Comparison of ENCODE assay signal across 7 mouse cellular contexts in the genomic region with DNA sequence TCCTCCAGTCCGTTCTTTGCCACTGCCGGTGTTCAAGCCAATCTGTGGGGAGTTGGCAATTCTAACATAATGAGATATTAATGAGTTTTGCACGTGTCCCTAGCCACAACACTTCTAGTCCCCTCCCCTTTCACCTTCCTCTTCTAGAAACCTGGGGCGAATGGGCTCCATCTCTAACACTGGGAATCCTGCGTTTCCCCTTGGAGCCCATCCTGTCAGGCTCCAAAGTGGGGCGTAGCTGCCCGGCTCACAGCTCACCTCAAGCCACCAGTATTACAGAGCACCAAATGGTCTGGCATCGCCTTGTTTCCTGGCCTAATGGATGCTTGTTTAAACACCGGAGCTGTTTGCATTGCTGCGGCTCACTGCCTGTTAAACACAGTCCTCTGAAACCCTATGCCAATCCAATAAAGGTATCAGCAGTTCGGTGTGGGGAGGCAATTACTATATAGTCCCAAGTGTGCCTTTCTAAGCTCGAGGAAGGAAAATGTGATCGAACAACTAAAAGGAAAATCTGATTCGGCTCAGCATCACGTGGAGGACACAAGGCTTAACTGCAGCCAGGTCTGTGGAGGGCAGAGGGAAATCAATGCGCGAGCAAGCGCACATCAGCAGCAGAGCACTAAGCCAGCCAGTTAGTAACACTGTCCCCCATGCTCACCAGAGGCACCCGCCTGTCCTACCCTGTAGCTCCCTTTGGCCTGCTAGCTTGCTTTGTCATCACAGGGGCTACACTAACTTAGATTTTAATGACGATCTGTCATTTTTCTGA.
A peak's percentile ranks its signal among the peaks of the same experiment; 100 is the strongest.
DNase-seq lines count a peak whose midpoint lies in the region; ATAC-seq and TF ChIP-seq lines count a peak whose summit lies in the region.

No protein-coding gene starts in this region.

- H3K4me3 ChIP-seq in E14TG2a.4 (replicated peaks; ENCODE audit: low read length), result peak overlapping the region; percentile 56
- H3K4me3 ChIP-seq in cerebellum, adult 2 months (replicated peaks; ENCODE audit: insufficient read depth, low read depth, low read length), result no peak overlapping the region
- no peak overlapping the region for H3K4me3 ChIP-seq in heart, embryonic 16.5 days (ENCODE audit: low read length)

- peak overlapping the region; percentile 30; the same call in 1 of the 2 replicates for H3K9ac ChIP-seq in heart, embryonic 16.5 days (ENCODE audit: low read length)

- H3K4me2 ChIP-seq in heart, embryonic 16.5 days (ENCODE audit: low read depth, low read length), result peak overlapping the region; percentile 50

- H3K27me3 ChIP-seq in E14TG2a.4 (ENCODE audit: insufficient read depth, low read length), result peaks cover 26% of the 10 kb centered on the region
- no peaks in the 10 kb centered on the region for H3K27me3 ChIP-seq in cerebellum, adult 2 months (ENCODE audit: control insufficient read depth, insufficient read depth, low read length)
- no peaks in the 10 kb centered on the region for H3K27me3 ChIP-seq in heart, embryonic 16.5 days (ENCODE audit: control insufficient read depth, insufficient read depth, low read length)

- peak in 1 of 2 experiments; percentile 48 for DNase-seq in cerebellum, adult 2 months
- no peak for DNase-seq in adrenal gland, adult 2 months
- DNase-seq in B cell, adult 2 months, result no peak
- DNase-seq in natural killer cell, adult 2 months (ENCODE audit: low spot score in 2 of 2), result no peak

- no peak for ATAC-seq in heart, embryonic 16.5 days (replicated peaks; ENCODE audit: extremely low read depth, insufficient read depth, low FRiP score)
- ATAC-seq in megakaryocyte progenitor cell, adult 5-6 weeks (replicated peaks; ENCODE audit: poor library complexity), result peak; percentile 24; the same call in 1 of the 2 replicates

- no peak for TF ChIP-seq POLR2A in cerebellum, adult 2 months (IDR thresholded peaks at IDR 0.05; ENCODE audit: borderline replicate concordance, insufficient read depth, low read length)

- WGBS in cerebellum, adult 2 months, result 30% methylated on average over 20 of the region's 20 CpGs
- WGBS in heart, embryonic 16.5 days, result 24% methylated on average over 20 of the region's 20 CpGs

- peak overlapping the region; percentile 75 for H3K27ac ChIP-seq in cerebellum, adult 2 months (ENCODE audit: insufficient read depth, low read length)
- H3K27ac ChIP-seq in heart, embryonic 16.5 days (ENCODE audit: low read length), result no peak overlapping the region

- H3K9me3 ChIP-seq in E14TG2a.4 (ENCODE audit: low read length), result no peaks in the 10 kb centered on the region
- no peaks in the 10 kb centered on the region for H3K9me3 ChIP-seq in heart, embryonic 16.5 days (replicated peaks; ENCODE audit: control insufficient read depth, low read length)

- peaks cover 19% of the 10 kb centered on the region for H3K4me1 ChIP-seq in E14TG2a.4 (replicated peaks; ENCODE audit: low read depth, low read length)
- H3K4me1 ChIP-seq in cerebellum, adult 2 months (ENCODE audit: control insufficient read depth, insufficient read depth, low read length), result peaks cover 26% of the 10 kb centered on the region
- peaks cover 21% of the 10 kb centered on the region for H3K4me1 ChIP-seq in heart, embryonic 16.5 days (ENCODE audit: control insufficient read depth, insufficient read depth, low read length)

- no peak for TF ChIP-seq CTCF in E14TG2a.4 (conservative IDR thresholded peaks at IDR 0.05; ENCODE audit: low read length)
- TF ChIP-seq CTCF in cerebellum, adult 2 months (IDR thresholded peaks at IDR 0.05; ENCODE audit: borderline replicate concordance, insufficient read depth, low read depth, low read length), result no peak

- no peaks in the 10 kb centered on the region for H3K36me3 ChIP-seq in E14TG2a.4 (ENCODE audit: insufficient read depth, low read length)
- no peaks in the 10 kb centered on the region for H3K36me3 ChIP-seq in heart, embryonic 16.5 days (ENCODE audit: control insufficient read depth, insufficient read depth)
